Comparison of ENCODE assay signal across 16 mouse cellular contexts in the genomic region with DNA sequence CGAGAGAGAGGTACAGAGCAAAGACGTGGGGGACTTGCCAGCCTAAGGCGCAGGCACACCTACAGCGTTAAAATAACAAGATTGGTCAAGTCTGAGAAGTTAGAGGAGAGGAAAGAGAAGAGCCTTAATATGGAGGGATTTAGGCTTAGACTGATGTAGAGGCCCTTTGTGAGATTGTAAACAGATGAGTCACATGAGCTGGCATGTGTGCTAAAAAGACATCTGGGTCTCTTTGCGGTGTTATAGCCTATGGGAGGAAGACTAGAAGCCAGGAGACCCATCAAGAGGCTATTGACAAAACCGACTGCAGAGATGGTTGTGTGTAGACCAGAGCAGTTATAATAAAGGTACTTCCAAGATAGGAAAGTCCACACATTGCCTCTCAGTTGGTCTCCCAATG.
"Had no signal": no experiment of that assay in that cellular context is flagged by ENCODE, and none has a peak within 500 bp of the region (broad histone marks: within the 10 kb centered on the region; RNA-seq: fewer than 3 reads in every experiment).

No protein-coding gene starts in this region.

- H3K36me3 ChIP-seq: midbrain, embryonic 10.5 days; neural tube, embryonic 13.5 days; neural tube, embryonic 15.5 days; stomach, embryonic 15.5 days had no signal

- H3K4me3 ChIP-seq: midbrain, embryonic 10.5 days; myocyte; neural tube, embryonic 13.5 days; neural tube, embryonic 15.5 days; stomach, embryonic 15.5 days had no signal

- H3K4me1 ChIP-seq: neural tube, embryonic 13.5 days; neural tube, embryonic 15.5 days; stomach, embryonic 15.5 days had no signal

- H3K27me3 ChIP-seq: neural tube, embryonic 13.5 days; neural tube, embryonic 15.5 days; stomach, embryonic 15.5 days had no signal

- H3K4me2 ChIP-seq: lung, embryonic 14.5 days; neural tube, embryonic 13.5 days; neural tube, embryonic 15.5 days; stomach, embryonic 15.5 days had no signal

- H3K27ac ChIP-seq: midbrain, embryonic 10.5 days; neural tube, embryonic 13.5 days; neural tube, embryonic 15.5 days; stomach, embryonic 15.5 days; stomach, postnatal 0 days had no signal

- DNase-seq: lung, adult 18-20 months; lung, embryonic 14.5 days; lung, postnatal 10 days; lung, postnatal 4 days; midbrain, embryonic 14.5 days; retina, postnatal 1 day; right cerebral cortex, postnatal 14 days; thymus, adult 2 months; thymus, postnatal 25 days had no signal

- H3K9me3 ChIP-seq: midbrain, embryonic 10.5 days; neural tube, embryonic 13.5 days; neural tube, embryonic 15.5 days; stomach, embryonic 15.5 days had no signal

- ATAC-seq: midbrain, embryonic 16.5 days had no signal

- H3K9ac ChIP-seq: lung, embryonic 14.5 days; neural tube, embryonic 13.5 days; neural tube, embryonic 15.5 days; stomach, embryonic 15.5 days had no signal
